Mouse (Mus musculus): ENCODE measurements around the gene Arrdc2. TPM values are rescaled to one million over a fixed set of nuclear protein-coding genes. Genes with fewer than 3 reads are reported as not detected.

The Arrdc2 gene
- polyA plus RNA-seq, 1 experiment from 2014 or later, result 5.1 TPM

DNA sequence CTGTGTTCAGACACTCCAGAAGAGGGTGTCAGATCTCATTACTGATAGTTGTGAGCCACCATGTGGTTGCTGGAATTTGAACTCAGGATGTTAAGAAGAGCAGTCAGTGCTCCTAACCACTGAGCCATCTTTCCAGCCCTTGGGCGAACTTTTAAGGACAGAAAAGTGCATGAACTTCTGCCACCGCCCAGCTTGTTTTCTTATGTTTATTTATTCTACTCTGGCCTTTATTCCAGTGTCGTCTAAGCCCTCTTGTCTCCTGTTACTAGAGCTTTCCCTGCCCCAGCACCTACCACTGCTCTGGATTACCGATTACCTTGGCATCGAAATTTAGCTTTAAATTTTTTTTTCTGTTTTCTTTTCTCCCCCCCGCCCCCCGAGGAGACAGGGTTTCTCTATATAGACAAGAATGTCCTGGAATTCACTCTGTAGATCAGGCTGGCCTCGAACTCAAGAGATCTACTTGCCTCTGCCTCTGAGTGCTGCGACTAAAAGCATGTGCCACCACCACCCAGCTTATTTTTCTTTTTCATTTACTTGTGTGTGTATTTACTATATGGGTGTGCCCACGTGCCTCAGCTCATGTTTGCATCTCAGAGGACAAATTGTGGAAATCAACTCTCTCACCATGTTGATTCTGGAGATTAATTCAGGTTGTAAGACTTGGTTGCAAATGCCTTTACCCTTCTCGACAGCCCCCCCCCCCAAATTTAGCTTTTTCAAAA is 36.6 kb downstream of the Arrdc2 start:
- H3K9me3 ChIP-seq (replicated peaks; ENCODE audit: control insufficient read depth, low read length), result no peaks in the 10 kb centered on the region
- ATAC-seq (replicated peaks; ENCODE audit: insufficient number of reproducible peaks, low FRiP score, low TSS enrichment, low read depth) (no peak), DNase-seq (ENCODE audit: low spot score) (no peak)
- H3K9ac ChIP-seq (replicated peaks; ENCODE audit: low read length), result no peak overlapping the region
- H3K4me2 ChIP-seq (ENCODE audit: low read depth, low read length), result no peak overlapping the region
- H3K4me1 ChIP-seq (ENCODE audit: control insufficient read depth, insufficient read depth, low read length), result peaks cover 3% of the 10 kb centered on the region; the same call in 1 of the 2 replicates
- WGBS, result 63% methylated on average over 11 of the region's 11 CpGs
- H3K27me3 ChIP-seq (ENCODE audit: control insufficient read depth, insufficient read depth, low read length), result peaks cover 42% of the 10 kb centered on the region
- no peak overlapping the region for H3K27ac ChIP-seq (replicated peaks; ENCODE audit: low read depth, low read length)
- H3K4me3 ChIP-seq (ENCODE audit: low read depth, low read length), result no peak overlapping the region
- H3K36me3 ChIP-seq (replicated peaks; ENCODE audit: control insufficient read depth, insufficient read depth, low read depth, low read length), result no peaks in the 10 kb centered on the region

DNA sequence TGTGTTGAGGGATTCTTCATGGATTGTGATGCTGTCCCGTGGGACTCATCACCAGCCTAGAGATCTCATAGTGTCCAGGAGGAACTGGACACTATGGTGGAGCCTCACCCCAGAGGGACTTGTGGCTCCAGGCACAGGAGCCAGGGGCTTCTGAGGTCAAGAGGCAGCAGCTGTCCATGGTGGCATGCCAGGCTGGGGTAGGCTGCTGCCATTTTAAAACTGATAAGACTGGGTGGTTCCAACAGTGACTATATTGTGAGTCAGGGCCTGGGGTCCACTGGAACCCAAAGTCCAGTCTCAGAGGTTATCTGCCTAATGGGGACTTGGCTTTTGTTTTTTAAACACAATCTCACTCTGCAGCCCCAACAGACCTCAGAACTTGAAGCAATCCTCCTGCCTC is 37.7 kb downstream of the Arrdc2 start:
- ATAC-seq (replicated peaks; ENCODE audit: insufficient number of reproducible peaks, low FRiP score, low TSS enrichment, low read depth), result no peak
- no peaks in the 10 kb centered on the region for H3K9me3 ChIP-seq (replicated peaks; ENCODE audit: control insufficient read depth, low read length)
- no peak overlapping the region for H3K4me2 ChIP-seq (ENCODE audit: low read depth, low read length)
- WGBS, result 82% methylated on average over 1 of the region's 1 CpGs
- no peaks in the 10 kb centered on the region for H3K36me3 ChIP-seq (replicated peaks; ENCODE audit: control insufficient read depth, insufficient read depth, low read depth, low read length)
- H3K4me3 ChIP-seq (ENCODE audit: low read depth, low read length), result no peak overlapping the region
- peaks cover 4% of the 10 kb centered on the region; the same call in 1 of the 2 replicates for H3K4me1 ChIP-seq (ENCODE audit: control insufficient read depth, insufficient read depth, low read length)
- peaks cover 43% of the 10 kb centered on the region for H3K27me3 ChIP-seq (ENCODE audit: control insufficient read depth, insufficient read depth, low read length)
- no peak overlapping the region for H3K27ac ChIP-seq (replicated peaks; ENCODE audit: low read depth, low read length)
- no peak overlapping the region for H3K9ac ChIP-seq (replicated peaks; ENCODE audit: low read length)
- no peak for DNase-seq (ENCODE audit: low spot score)

DNA sequence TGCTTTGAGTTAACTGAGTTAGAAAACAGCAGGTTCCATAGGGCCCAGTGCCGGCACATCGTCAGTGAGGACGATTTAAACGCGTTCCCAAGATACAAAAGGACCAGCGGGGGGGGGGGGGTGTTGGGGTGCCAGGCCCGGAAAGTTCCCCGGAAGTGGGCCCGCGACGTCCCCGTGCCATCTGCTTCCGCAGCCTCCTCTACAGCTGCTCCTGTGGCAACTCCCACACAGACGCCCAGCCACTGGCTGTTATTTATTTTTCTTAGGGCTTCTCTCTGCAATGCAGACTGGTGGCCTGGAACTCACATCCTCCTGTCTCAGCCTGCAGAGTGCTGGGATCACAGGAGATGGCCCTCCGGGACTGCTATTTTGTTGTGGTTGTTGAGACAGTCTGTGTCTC is 38.4 kb downstream of the Arrdc2 start:
- WGBS, result 30% methylated on average over 15 of the region's 15 CpGs

DNA sequence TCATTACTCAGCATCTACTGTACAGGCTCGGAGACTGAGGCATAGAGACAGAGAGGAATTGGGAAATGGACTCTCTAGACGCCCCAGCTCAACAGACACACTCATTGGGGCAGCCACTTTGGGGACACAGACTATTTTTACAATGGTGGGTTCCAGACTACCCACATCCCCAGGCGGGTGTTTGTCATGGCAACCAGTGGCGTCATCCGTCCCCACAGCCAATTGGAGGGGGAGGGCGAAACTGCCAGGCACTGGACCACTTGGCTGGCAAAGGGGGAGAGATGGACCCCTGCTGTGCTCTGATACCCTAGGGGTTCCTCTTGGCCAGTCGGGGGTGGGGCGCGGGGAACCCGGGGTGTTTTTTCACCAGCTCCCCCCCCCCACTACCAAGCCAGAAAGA is 38.9 kb downstream of the Arrdc2 start:
- Histone ChIP-seq H3K4me3 (ENCODE audit: low read depth, low read length) (no peak overlapping the region), H3K9ac (replicated peaks; ENCODE audit: low read length) (no peak overlapping the region), H3K36me3 (replicated peaks; ENCODE audit: control insufficient read depth, insufficient read depth, low read depth, low read length) (no peaks in the 10 kb centered on the region), H3K4me1 (ENCODE audit: control insufficient read depth, insufficient read depth, low read length) (peaks cover 9% of the 10 kb centered on the region), H3K27me3 (ENCODE audit: control insufficient read depth, insufficient read depth, low read length) (peaks cover 43% of the 10 kb centered on the region), H3K9me3 (replicated peaks; ENCODE audit: control insufficient read depth, low read length) (no peaks in the 10 kb centered on the region), H3K4me2 (ENCODE audit: low read depth, low read length) (no peak overlapping the region), H3K27ac (replicated peaks; ENCODE audit: low read depth, low read length) (no peak overlapping the region)
- DNase-seq (ENCODE audit: low spot score) (no peak), ATAC-seq (replicated peaks; ENCODE audit: insufficient number of reproducible peaks, low FRiP score, low TSS enrichment, low read depth) (no peak)
- WGBS, result 44% methylated on average over 10 of the region's 10 CpGs

More for the DNA sequence above, 38.4 kb downstream of the Arrdc2 start:
- Histone ChIP-seq H3K4me1 (ENCODE audit: control insufficient read depth, insufficient read depth, low read length) (peaks cover 9% of the 10 kb centered on the region), H3K4me2 (ENCODE audit: low read depth, low read length) (no peak overlapping the region), H3K4me3 (ENCODE audit: low read depth, low read length) (no peak overlapping the region), H3K9me3 (replicated peaks; ENCODE audit: control insufficient read depth, low read length) (no peaks in the 10 kb centered on the region), H3K27me3 (ENCODE audit: control insufficient read depth, insufficient read depth, low read length) (peaks cover 43% of the 10 kb centered on the region), H3K36me3 (replicated peaks; ENCODE audit: control insufficient read depth, insufficient read depth, low read depth, low read length) (no peaks in the 10 kb centered on the region), H3K27ac (replicated peaks; ENCODE audit: low read depth, low read length) (no peak overlapping the region), H3K9ac (replicated peaks; ENCODE audit: low read length) (0 out of 2 replicates have a peak overlapping the region, but pooled peaks have one; percentile 18)
- DNase-seq (ENCODE audit: low spot score) (no peak), ATAC-seq (replicated peaks; ENCODE audit: insufficient number of reproducible peaks, low FRiP score, low TSS enrichment, low read depth) (no peak)

DNA sequence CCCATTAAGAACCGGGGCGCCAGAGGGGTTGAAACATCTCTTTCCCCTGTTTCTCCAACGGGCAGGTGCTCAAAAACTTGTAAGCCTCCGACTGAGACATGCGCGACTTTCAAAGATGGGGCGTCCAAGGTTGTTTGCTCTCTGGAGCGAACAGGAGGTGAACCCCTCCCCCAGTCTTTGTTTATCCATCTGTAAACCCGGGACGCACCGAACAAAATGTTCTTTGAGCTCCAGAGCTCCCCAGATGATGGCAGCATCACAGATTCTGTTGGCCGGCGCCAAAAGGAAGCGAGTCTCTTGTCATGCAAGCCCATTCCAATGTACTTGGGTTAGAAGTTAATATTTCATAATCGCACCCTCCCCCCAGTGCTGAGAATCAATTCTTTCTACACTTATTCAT is 41.2 kb downstream of the Arrdc2 start:
- Histone ChIP-seq H3K9me3 (replicated peaks; ENCODE audit: control insufficient read depth, low read length) (no peaks in the 10 kb centered on the region), H3K9ac (replicated peaks; ENCODE audit: low read length) (no peak overlapping the region; the same call in 1 of the 2 replicates), H3K4me2 (ENCODE audit: low read depth, low read length) (peak overlapping the region; percentile 87; the same call in 1 of the 2 replicates), H3K27me3 (ENCODE audit: control insufficient read depth, insufficient read depth, low read length) (peaks cover 28% of the 10 kb centered on the region), H3K36me3 (replicated peaks; ENCODE audit: control insufficient read depth, insufficient read depth, low read depth, low read length) (no peaks in the 10 kb centered on the region), H3K4me1 (ENCODE audit: control insufficient read depth, insufficient read depth, low read length) (peaks cover 9% of the 10 kb centered on the region), H3K4me3 (ENCODE audit: low read depth, low read length) (no peak overlapping the region; the same call in 1 of the 2 replicates), H3K27ac (replicated peaks; ENCODE audit: low read depth, low read length) (no peak overlapping the region)
- DNase-seq (ENCODE audit: low spot score) (no peak), ATAC-seq (replicated peaks; ENCODE audit: insufficient number of reproducible peaks, low FRiP score, low TSS enrichment, low read depth) (no peak)
- WGBS, result 12% methylated on average over 15 of the region's 15 CpGs

DNA sequence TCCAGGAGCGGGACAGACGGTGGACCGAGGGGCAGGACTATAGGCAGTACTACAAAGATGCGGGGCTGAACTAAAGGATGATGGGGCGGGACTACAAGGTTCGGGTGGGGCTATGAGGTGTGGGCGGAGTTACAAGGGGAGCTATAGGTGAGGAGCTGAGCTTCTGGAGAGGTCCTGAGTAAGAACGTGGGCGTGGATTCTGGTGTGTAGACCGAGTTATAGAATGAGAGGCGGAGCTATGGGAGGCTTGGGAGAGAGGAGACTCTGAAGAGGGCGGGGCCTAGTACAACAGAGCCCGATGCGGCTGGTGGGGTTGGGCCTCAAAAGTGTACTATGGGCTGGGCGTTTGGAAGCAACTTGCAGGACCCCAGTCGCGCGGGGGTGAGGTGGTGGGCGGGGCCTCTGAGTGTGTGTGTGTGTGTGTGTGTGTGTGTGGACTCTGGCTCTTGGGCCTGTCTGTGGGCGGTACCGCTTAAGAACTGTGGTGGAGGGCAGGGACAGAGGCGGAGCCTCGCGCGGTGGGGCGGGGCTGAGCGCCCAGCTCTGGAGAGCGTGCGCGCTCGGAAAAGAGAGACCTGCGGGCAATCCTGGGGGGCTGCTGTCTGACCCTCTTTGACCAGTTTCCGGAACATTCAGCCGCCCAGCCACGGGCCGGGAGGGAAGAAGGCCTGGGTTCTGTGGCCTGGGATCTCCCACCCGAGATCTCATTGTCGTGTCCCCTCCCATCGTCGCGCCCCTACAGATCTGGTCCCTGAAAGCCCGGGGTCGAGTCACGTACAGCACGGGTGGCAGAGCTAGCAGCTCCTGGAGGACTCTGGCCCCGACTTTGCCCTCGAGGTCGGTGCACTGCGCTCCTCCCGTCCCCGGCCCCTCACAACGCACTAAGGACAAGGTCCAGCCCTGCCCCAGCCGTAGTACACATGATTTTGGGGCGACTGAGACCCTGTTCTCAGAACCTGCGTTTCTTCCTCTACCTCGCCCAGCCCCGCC is 42.1 kb downstream of the Arrdc2 start:
- Histone ChIP-seq H3K4me3 (ENCODE audit: low read depth, low read length) (peak overlapping the region; percentile 52), H3K4me2 (ENCODE audit: low read depth, low read length) (peak overlapping the region; percentile 87), H3K27ac (replicated peaks; ENCODE audit: low read depth, low read length) (no peak overlapping the region), H3K9me3 (replicated peaks; ENCODE audit: control insufficient read depth, low read length) (no peaks in the 10 kb centered on the region), H3K4me1 (ENCODE audit: control insufficient read depth, insufficient read depth, low read length) (peaks cover 15% of the 10 kb centered on the region), H3K9ac (replicated peaks; ENCODE audit: low read length) (peak overlapping the region; percentile 61), H3K36me3 (replicated peaks; ENCODE audit: control insufficient read depth, insufficient read depth, low read depth, low read length) (no peaks in the 10 kb centered on the region), H3K27me3 (ENCODE audit: control insufficient read depth, insufficient read depth, low read length) (peaks cover 28% of the 10 kb centered on the region)
- peak; percentile 94 for DNase-seq (ENCODE audit: low spot score)
- peak; percentile 86 for ATAC-seq (replicated peaks; ENCODE audit: insufficient number of reproducible peaks, low FRiP score, low TSS enrichment, low read depth)
- under 1% methylated on average over 51 of the region's 57 CpGs for WGBS

DNA sequence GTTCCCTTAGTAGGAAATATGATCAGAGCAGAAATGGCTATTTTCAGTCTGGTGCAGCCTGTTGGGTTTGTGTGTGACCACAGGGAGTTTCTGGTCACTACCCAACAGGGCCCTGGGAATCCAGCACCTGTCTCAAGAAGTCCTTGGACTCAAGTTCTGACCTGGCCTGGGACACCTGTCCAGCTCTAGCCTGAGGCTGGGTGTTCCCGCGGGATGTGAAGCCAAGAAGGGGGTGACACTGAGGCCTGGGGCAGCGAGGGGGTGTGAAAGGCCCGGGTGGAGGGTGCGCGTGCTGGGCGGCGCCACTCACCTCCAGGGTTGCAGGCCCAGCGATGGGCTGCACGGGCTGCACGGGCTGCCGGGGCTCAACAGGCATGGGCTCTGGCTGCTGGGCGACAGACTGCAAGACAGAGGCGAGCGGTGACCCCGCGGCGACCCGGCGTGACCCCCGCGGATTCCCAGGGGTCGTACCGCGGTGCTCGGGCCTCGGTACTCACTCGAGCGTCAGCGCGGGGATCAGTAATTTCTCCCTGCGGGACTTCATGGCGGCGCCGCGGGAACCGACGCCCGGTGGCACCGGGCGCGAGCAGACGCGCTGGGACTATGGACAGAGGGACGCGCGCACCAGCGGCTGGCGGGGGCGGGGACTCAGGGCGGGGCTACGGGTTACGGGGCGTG is 43.0 kb downstream of the Arrdc2 start:
- H3K27me3 ChIP-seq (ENCODE audit: control insufficient read depth, insufficient read depth, low read length), result peaks cover 28% of the 10 kb centered on the region

More for the DNA sequence above, 43.0 kb downstream of the Arrdc2 start:
- no peaks in the 10 kb centered on the region for H3K9me3 ChIP-seq (replicated peaks; ENCODE audit: control insufficient read depth, low read length)
- H3K27ac ChIP-seq (replicated peaks; ENCODE audit: low read depth, low read length), result 0 out of 2 replicates have a peak overlapping the region, but pooled peaks have one; percentile 28
- no peaks in the 10 kb centered on the region for H3K36me3 ChIP-seq (replicated peaks; ENCODE audit: control insufficient read depth, insufficient read depth, low read depth, low read length)
- H3K4me2 ChIP-seq (ENCODE audit: low read depth, low read length), result peak overlapping the region; percentile 87
- DNase-seq (ENCODE audit: low spot score) (no peak), ATAC-seq (replicated peaks; ENCODE audit: insufficient number of reproducible peaks, low FRiP score, low TSS enrichment, low read depth) (no peak; the same call in 1 of the 2 replicates)
- H3K4me1 ChIP-seq (ENCODE audit: control insufficient read depth, insufficient read depth, low read length), result peaks cover 15% of the 10 kb centered on the region
- H3K9ac ChIP-seq (replicated peaks; ENCODE audit: low read length), result peak overlapping the region; percentile 61
- H3K4me3 ChIP-seq (ENCODE audit: low read depth, low read length), result peak overlapping the region; percentile 52
- 2% methylated on average over 54 of the region's 54 CpGs for WGBS
